Mouse (Mus musculus): ENCODE measurements around the gene Nudcd2. TPM values are rescaled to one million over a fixed set of nuclear protein-coding genes. Genes with fewer than 3 reads are reported as not detected.

The Nudcd2 gene
- total and polyA plus RNA-seq, 2 experiments from 2014 or later = 29.0 to 56.3 TPM

DNA sequence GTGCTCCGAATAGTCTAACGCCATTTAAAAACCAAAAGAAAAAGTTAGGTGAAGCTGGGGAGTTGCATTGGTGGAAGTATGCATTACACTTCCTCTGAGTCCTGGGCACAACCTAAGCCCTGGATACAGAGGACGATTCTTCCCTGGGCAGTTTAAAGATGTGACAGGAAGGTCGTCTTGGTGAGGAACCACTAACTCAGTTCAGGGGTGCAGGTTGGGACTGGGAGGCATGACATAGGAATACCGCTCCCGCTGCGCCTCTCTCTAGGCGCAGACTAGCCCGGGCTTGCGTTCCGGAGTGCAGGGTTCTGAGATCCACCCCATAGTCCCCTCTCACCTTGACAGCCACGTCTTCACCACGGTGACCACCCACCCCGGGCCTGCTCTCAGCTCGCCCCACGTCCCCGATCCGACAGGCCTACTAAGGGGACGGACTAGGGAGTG, 21.2 kb downstream of the Nudcd2 start:
- DNase-seq (peak; percentile 40), ATAC-seq (peak; percentile 64)
- H3K27ac ChIP-seq (ENCODE audit: low read depth, low read length) = 0 out of 2 replicates have a peak overlapping the region, but pooled peaks have one; percentile 40
- peaks cover 3% of the 10 kb centered on the region; the same call in 1 of the 2 replicates for H3K36me3 ChIP-seq (ENCODE audit: insufficient read depth)
- peak overlapping the region; percentile 89 for H3K4me3 ChIP-seq (ENCODE audit: low read depth, low read length)
- peaks cover 4% of the 10 kb centered on the region; the same call in 1 of the 2 replicates for H3K4me1 ChIP-seq (ENCODE audit: insufficient read depth)
- no peaks in the 10 kb centered on the region for H3K27me3 ChIP-seq (ENCODE audit: insufficient read depth, low read length)
- peak overlapping the region; percentile 85 for H3K9ac ChIP-seq
- TF ChIP-seq CTCF (IDR thresholded peaks at IDR 0.05; ENCODE audit: low read depth) = no peak
- peak overlapping the region; percentile 90 for H3K4me2 ChIP-seq (ENCODE audit: low read depth)
- WGBS = 2% methylated on average over 19 of the region's 19 CpGs
- H3K9me3 ChIP-seq (ENCODE audit: low read length) = no peaks in the 10 kb centered on the region

DNA sequence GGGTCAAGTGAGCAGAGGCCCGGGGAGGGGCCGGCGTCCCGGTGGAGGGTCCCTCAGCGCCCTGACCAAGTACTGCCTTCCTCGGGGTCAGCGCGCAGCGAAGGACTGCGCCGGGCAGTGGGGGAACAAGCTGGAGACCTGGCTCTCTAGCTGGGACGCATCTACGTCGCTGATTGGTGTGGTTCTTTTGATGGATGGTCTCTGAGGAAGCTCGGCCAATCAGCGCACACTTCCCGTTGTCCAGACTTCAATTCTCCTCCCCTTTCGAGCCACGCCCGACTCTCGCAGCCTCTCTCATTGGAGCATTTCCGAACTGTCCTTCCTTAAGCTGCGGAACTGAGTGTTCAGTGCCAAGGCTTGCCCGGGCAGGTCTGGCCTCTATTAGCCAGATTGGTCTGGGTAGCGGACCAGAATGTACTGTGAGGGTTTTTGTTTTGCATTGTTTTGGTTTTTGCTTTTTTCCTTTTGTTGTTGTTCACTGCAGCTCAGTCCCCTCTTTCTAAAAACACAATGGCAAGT, 21.7 kb downstream of the Nudcd2 start, which contains the start of gene Ccng1:
Gene Ccng1 (minus strand): TSS at position 203 of the 519 bp plus-strand sequence.
- H3K4me1 ChIP-seq (ENCODE audit: insufficient read depth) = peaks cover 4% of the 10 kb centered on the region; the same call in 1 of the 2 replicates
- H3K4me3 ChIP-seq (ENCODE audit: low read depth, low read length) = peak within 1 kb of the TSS; percentile 89
- H3K4me2 ChIP-seq (ENCODE audit: low read depth) = peak within 1 kb of the TSS; percentile 90
- WGBS = 2% methylated on average over 24 of the region's 25 CpGs
- no peak for TF ChIP-seq CTCF (IDR thresholded peaks at IDR 0.05; ENCODE audit: low read depth)
- H3K36me3 ChIP-seq (ENCODE audit: insufficient read depth) = no peaks in the 10 kb centered on the region
- H3K9me3 ChIP-seq (ENCODE audit: low read length) = no peaks in the 10 kb centered on the region
- ATAC-seq (peak; percentile 99), DNase-seq (peak; percentile 93)
- H3K9ac ChIP-seq = peak within 1 kb of the TSS; percentile 85
- H3K27ac ChIP-seq (ENCODE audit: low read depth, low read length) = 0 out of 2 replicates have a peak within 1 kb of the TSS, but pooled peaks have one; percentile 40
- no peaks in the 10 kb centered on the region for H3K27me3 ChIP-seq (ENCODE audit: insufficient read depth, low read length)

DNA sequence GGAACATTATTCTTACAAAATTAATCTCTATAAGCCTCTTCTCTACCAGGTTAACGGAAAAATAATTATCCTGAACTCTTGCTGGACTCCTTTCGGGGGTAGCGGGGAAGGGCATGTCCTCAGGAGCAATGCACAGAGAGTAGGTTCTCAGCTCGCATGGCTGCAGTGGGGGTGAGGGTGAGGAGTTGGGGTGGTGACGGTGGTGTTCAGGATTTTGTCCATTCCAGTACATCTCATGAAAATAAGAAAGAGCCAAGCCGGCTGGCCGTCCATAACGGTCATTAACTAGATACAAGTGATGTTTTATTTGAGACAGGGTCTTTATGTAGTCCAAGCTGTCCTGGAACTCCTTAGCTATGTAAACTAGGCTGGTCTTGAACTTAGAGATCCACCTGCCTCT, 22.5 kb downstream of the Nudcd2 start:
- Histone ChIP-seq H3K4me2 (ENCODE audit: low read depth) (peak overlapping the region; percentile 90; the same call in 1 of the 2 replicates), H3K9ac (no peak overlapping the region), H3K27ac (ENCODE audit: low read depth, low read length) (no peak overlapping the region), H3K27me3 (ENCODE audit: insufficient read depth, low read length) (no peaks in the 10 kb centered on the region), H3K9me3 (ENCODE audit: low read length) (no peaks in the 10 kb centered on the region), H3K36me3 (ENCODE audit: insufficient read depth) (no peaks in the 10 kb centered on the region), H3K4me1 (ENCODE audit: insufficient read depth) (peaks cover 4% of the 10 kb centered on the region; the same call in 1 of the 2 replicates), H3K4me3 (ENCODE audit: low read depth, low read length) (no peak overlapping the region)
- WGBS = 81% methylated on average over 8 of the region's 8 CpGs
- ATAC-seq (no peak), DNase-seq (no peak)
- no peak for TF ChIP-seq CTCF (IDR thresholded peaks at IDR 0.05; ENCODE audit: low read depth)

DNA sequence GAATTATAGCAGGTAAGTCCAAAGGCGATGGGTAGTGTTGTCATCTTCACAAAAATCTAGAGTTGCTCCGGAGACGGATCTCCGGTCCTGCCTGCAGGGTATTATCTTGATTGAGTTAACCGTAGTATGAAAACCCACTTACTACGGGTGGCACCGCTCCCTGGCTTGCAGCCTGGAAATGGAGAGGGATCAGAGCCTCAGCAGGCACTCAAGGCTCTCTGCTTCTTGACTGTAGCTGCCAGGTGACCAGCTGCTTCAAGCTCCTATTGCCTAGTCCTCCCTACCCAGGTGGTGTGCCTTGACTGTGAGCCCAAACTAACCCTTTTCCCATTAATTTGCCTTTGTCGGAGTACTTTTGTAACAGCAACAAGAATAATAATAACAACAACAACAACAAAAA, 26.4 kb downstream of the Nudcd2 start:
- no peaks in the 10 kb centered on the region for H3K9me3 ChIP-seq (ENCODE audit: low read length)
- no peak overlapping the region for H3K4me2 ChIP-seq (ENCODE audit: low read depth)
- WGBS = 75% methylated on average over 8 of the region's 8 CpGs
- no peaks in the 10 kb centered on the region for H3K4me1 ChIP-seq (ENCODE audit: insufficient read depth)
- no peaks in the 10 kb centered on the region for H3K36me3 ChIP-seq (ENCODE audit: insufficient read depth)
- H3K27me3 ChIP-seq (ENCODE audit: insufficient read depth, low read length) = no peaks in the 10 kb centered on the region
- TF ChIP-seq CTCF (IDR thresholded peaks at IDR 0.05; ENCODE audit: low read depth) = no peak
- no peak overlapping the region for H3K4me3 ChIP-seq (ENCODE audit: low read depth, low read length)
- no peak for ATAC-seq
- H3K9ac ChIP-seq = no peak overlapping the region
- no peak for DNase-seq
- no peak overlapping the region for H3K27ac ChIP-seq (ENCODE audit: low read depth, low read length)

DNA sequence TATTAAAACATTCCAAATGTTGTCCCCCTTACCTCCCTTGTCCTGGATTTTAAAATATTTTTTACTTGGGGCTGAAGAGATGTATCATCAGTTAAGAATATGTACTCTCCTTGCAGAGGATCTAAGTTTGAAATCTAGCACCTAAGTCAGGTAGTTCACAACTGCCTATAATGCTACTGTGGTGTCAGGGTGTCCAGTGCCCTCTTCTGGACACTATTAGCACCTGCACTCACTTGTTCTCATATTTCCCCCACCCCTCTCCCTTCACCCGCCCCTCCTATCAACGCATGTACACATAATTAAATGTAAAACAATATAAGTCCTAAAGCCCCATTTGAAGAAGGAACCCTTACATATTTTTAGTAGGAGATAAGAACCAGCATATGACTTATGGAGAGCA, 29.9 kb downstream of the Nudcd2 start:
- peak; percentile 42 for TF ChIP-seq CTCF (IDR thresholded peaks at IDR 0.05; ENCODE audit: low read depth)
- WGBS = 24% methylated on average over 2 of the region's 2 CpGs
- H3K4me3 ChIP-seq (ENCODE audit: low read depth, low read length) = no peak overlapping the region
- no peak overlapping the region for H3K4me2 ChIP-seq (ENCODE audit: low read depth)
- no peaks in the 10 kb centered on the region for H3K4me1 ChIP-seq (ENCODE audit: insufficient read depth)
- no peaks in the 10 kb centered on the region for H3K27me3 ChIP-seq (ENCODE audit: insufficient read depth, low read length)
- no peak overlapping the region for H3K27ac ChIP-seq (ENCODE audit: low read depth, low read length)
- H3K9ac ChIP-seq = no peak overlapping the region
- DNase-seq = no peak
- no peaks in the 10 kb centered on the region for H3K36me3 ChIP-seq (ENCODE audit: insufficient read depth)
- H3K9me3 ChIP-seq (ENCODE audit: low read length) = no peaks in the 10 kb centered on the region
- no peak for ATAC-seq

DNA sequence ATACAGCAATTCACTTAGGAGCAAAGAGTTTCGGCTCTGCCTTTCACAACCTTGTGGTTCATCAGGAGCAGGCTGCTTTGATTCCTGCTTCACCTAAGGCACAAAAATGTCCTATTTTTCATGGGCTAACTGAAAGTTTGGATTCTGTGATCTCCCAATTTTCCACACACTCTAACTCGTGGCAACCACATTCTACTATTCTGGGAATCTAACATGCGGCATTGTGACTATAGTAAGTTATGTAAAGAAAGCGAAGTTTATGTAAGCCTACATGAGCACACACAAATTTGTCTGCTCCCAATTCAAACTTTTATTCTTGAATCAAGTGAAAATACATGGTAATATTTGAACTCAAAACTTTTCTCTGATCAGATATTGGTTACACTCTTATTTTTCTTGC, 31.2 kb downstream of the Nudcd2 start:
- Histone ChIP-seq H3K36me3 (ENCODE audit: insufficient read depth) (no peaks in the 10 kb centered on the region), H3K4me1 (ENCODE audit: insufficient read depth) (no peaks in the 10 kb centered on the region), H3K27me3 (ENCODE audit: insufficient read depth, low read length) (no peaks in the 10 kb centered on the region), H3K27ac (ENCODE audit: low read depth, low read length) (no peak overlapping the region), H3K4me2 (ENCODE audit: low read depth) (no peak overlapping the region), H3K9me3 (ENCODE audit: low read length) (no peaks in the 10 kb centered on the region), H3K4me3 (ENCODE audit: low read depth, low read length) (no peak overlapping the region), H3K9ac (no peak overlapping the region)
- WGBS = 82% methylated on average over 4 of the region's 4 CpGs
- ATAC-seq = no peak
- no peak for DNase-seq
- TF ChIP-seq CTCF (IDR thresholded peaks at IDR 0.05; ENCODE audit: low read depth) = no peak

All from forebrain, postnatal 0 days (tissue).